Mouse (Mus musculus): Measurements from ENCODE around the gene BC048679.
"Not testable (repeated sequence)": the region's sequence is repeated elsewhere in the genome, so short reads cannot be mapped to it uniquely, and the experiment has no call there.

Gene BC048679

GRCm38 (mm10) chr7:81498181-81498580 is at the start of gene BC048679:
Gene BC048679 (minus strand): TSS chr7:81498281.
- DNase-seq (ENCODE audit: low spot score), result no peak

GRCm38 (mm10) chr7:81542934-81543333 is 44.9 kb upstream of the BC048679 start:
- no peak for DNase-seq (ENCODE audit: low spot score)

- no peak for DNase-seq (ENCODE audit: low spot score)
These were observed 43.9 kb upstream of the BC048679 start for GRCm38 (mm10) chr7:81541924-81542524.

DNA sequence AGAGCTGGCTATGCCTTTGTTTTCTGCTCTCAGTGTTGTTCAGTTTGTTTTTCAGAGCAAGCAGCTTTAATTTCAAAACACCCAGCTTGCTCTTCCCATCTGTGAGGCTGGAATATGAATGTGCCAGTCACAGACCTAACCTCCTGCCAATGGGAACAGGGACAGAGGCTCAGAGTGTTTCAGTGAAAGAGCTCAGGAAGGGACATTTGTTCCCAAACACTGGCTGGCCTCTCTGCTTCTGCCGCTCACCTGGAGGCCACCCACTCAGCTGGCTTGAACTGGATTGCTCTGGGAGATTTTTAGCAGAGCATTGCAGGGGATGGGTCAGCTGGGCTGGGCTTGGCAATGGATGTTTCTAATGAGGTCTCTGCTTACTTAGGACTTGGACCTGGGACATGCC is 42.9 kb upstream of the BC048679 start:
- DNase-seq (ENCODE audit: low spot score), result no peak

GRCm38 (mm10) chr7:81539565-81539964 is 41.5 kb upstream of the BC048679 start:
- DNase-seq (ENCODE audit: low spot score), result no peak

GRCm38 (mm10) chr7:81538070-81538675 is 40.1 kb upstream of the BC048679 start:
- no peak for DNase-seq (ENCODE audit: low spot score)

GRCm38 (mm10) chr7:81536478-81536877 is 38.4 kb upstream of the BC048679 start:
- DNase-seq (ENCODE audit: low spot score), result no peak

- DNase-seq (ENCODE audit: low spot score), result no peak
These were observed 33.4 kb upstream of the BC048679 start for GRCm38 (mm10) chr7:81531462-81531861.

DNA sequence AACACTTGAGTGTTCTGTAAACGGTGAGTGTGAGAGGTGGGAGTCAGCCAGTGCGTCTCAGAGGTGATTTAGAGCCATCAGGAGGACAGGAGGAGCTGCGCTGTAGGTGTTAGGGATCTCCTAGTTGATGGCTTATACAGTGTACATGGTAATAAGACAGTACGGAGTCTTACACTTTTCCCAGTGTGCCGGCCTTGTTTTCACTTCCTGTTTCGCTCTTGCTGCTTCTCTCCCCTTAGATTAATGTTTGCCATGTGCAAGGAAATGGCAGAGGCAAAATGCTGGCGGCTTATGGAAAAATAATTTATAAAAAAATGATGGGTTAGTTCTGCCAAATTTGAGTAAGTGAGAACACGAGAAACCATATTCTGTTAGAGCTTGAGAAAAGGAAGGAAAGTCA is 30.8 kb upstream of the BC048679 start:
- DNase-seq (ENCODE audit: low spot score), result no peak

DNA sequence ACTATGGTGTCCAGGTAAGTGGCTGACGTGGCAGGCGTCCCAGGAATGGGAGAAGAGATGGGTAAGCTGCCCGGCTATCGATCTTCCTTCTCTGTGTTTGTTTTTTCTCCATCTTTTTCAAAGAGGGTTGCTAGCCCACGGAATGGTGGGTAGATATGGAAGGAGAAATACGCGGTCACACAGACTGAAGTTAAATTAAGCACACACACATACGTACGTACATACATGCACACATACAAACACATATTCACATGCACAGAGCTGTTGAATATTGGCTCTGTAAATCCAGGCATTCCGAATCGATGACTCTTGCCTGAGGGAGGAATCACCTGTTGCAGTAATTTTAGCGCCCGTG is 25.6 kb upstream of the BC048679 start:
- DNase-seq (ENCODE audit: low spot score), result no peak

- DNase-seq (ENCODE audit: low spot score), result peak; percentile 96
These were observed 25.1 kb upstream of the BC048679 start for GRCm38 (mm10) chr7:81523008-81523662.

DNA sequence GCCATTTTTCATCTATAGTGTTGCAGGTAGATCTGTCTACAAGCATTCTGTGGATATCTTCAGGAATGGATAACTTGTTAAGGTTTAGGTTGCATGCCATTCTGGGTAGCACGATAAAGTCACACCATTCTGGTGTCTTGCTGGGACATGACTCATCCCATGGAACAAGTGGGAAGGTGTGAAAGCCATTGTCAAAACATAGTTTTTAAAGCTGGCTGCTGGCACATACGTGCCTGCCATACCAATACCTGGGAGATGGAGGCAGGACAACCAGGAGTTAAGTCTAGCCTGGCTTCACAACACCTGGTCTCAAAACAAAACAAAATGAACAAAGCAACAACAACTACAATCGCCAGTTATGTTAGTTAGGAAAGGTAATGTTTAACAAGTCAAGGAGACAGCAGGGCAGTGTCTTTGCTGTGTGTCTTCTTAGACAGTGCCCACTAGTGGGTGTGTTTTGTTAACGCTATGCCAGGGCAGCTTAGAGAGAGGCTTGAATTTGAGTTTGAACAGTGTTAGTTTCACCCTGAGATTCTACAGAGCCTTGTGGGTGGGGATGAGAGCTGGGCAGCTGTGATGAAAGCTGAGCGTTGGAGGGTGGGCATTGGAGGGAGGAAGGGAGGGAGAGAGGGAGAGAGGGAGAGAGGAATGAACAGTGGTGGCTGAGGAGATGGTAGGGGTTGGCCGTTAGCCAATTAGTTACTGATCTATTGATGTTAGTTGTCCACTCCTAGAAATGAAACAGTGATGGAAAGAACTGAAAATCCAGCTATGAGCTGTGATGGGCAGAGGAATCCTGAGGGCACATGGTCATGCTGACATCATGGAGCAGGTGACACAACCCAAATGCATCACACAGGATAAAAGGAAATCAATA is 18.3 kb upstream of the BC048679 start:
- no peak for DNase-seq (ENCODE audit: low spot score)

DNA sequence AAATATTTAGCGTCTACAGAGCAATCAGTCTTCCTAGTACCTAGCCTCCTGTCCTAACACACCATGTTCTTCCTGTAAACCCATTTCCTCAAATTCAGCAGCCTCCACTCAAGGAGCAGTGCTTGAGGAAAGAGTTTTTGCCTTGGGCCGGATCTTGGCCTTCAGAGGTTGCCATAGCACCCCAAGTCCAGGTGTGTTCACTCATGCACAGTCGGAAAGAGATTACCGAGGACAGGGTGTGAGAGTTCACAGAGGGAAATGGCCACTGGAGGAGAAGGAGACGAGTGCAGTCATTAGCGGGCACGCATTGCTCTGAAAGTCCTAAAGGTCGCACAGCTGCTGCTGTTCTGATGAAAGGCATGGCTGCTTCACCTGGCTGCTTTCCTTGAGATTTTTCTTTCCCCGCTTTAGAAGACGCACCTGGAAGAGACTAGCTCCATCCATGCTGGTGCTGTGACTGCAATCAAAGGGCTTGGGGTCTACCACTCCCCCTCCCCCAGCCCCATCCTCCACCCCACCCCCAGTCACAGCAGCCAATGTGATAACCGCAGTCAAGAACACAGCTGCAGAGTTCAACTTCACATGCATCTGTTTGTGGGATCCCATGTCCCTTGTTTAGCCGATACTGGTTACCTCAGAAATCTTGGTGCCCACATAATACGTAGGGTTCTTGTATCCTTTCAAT is 17.0 kb upstream of the BC048679 start:
- DNase-seq (ENCODE audit: low spot score), result no peak

- peak; percentile 53 for DNase-seq (ENCODE audit: low spot score)
These were observed 3.0 kb upstream of the BC048679 start for GRCm38 (mm10) chr7:81501050-81501449.

DNA sequence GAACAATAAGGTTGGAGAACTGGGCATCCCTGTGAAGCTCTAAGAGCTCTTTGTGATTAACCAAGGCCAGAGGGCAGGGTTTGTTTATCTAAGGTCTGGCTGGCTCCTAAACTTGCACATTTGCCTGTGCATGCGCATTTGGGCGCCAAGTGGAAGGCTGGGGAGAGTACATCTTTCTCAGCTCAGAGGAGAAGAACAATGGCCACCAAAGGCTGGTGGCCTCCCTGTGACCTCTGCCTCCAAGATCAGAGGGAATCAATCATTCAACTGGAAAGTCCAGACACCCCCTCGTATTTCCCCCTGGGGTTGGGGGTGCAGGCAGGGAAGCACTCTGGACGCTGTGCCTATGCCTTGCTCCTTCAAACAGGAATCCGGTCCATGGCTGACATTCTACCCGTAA is 910 bp downstream of the BC048679 start:
- no peak for DNase-seq (ENCODE audit: low spot score)

DNA sequence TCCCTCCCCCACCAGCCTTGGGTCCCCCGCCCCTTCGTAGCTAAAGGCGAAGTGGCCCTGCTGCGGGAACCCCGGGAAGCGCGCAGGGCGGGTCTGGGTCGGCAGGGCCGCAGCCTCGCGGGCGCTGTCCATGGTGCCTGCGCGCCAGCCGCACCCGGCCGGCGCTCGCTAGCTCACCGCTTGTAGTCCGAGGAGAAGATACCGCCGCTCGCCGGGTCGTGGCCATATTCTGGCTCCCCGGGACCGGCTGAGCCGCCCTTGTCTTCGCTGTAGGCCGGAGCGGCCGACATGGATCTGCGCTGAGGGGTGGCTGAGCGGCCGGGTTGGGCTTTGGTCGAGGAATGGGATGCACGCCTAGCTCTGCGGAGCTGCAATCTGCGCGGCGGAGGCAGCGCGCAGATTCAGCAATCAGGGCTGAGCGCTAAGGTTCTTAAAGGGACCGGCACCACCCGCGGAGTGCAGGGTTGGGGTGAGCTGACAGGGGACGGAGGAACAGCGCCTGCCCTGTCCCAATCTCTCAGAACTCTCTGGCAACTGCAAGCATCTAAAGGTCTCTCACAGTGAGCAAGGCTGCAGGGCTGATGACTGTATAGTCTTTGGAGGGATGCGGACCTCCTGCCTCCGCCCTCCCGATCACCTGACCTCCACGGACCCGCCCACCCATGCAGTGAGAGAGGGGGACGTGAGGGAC is 4.6 kb downstream of the BC048679 start, which contains the start of gene Ap3b2:
Gene Ap3b2 (minus strand): TSS at position 595 of the 691 bp plus-strand sequence.
- peak; percentile 75 for DNase-seq (ENCODE audit: low spot score)

DNA sequence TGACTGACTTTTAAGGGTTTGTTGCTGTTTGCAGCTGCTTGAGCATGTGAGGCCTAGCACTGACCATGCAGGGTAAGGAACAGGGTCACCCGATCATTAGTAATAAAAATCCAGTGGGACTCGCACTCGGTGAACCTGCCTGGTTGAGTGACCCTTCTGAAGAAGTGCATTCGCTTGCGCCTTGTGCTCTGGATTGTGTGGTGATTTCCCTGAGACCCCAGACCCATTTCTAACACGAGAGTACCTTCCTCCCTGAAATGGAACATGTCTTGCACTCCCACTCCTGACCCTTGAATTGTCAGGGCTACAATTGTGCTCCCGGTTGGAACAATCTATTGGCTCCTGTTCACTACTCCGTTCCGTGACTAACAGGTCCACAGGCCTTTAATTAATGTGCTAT is 5.5 kb downstream of the BC048679 start:
- no peak for DNase-seq (ENCODE audit: low spot score)

- DNase-seq (ENCODE audit: low spot score), result no peak
These were observed 8.4 kb downstream of the BC048679 start for GRCm38 (mm10) chr7:81489649-81490048.

DNA sequence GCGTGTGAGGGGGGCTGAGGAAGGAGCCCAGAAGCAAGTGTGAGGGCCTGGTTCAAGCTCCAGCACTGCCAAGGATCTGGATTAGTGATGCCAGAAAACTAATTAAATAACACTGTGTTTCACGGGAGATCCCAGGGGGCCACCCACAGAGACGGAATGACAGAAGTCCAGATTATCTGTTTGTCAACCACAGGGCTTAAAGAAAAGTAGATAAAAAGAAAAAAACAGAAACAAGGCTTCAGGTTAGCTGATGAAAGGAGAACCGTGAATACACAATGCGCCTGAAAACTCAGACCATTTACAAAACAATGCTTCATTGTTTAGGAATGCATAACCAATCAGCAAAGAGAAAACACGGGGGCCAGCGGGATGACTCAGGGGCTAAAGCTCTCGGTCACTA is 17.3 kb downstream of the BC048679 start:
- DNase-seq (ENCODE audit: low spot score), result no peak

DNA sequence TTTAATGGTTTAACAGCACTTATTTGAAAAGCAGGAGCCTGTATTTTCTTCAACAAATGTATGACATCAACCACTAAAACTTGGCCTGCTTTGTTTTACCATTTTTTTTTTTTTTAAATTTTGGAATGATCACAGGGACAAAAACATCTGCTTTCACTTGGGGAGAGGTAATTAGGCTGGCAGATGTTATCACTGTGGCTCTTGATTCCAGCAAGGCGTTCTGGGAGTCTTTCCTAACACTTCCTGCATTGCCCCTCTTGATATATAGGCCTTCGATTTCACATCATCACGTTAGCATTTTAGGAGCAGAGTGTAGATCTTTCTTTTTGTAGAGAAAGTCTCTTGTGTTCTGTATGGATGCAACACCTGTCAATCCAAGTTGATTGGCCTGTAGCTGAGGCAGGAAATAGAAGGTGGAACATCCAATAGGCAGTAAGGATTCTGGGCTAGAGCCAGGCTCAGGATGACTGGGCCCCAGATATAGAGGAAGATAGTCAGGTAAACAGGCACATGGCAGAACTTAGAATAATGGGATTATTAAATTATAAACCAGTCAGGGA is 18.5 kb downstream of the BC048679 start:
- no peak for DNase-seq (ENCODE audit: low spot score)

- not testable (repeated sequence) for DNase-seq (ENCODE audit: low spot score)
These were observed 19.8 kb downstream of the BC048679 start for GRCm38 (mm10) chr7:81478261-81478660.

Measured in yolk sac, embryonic 10.5 days (tissue).